ENCODE assay signal across 16 mouse cellular contexts in the genomic region with DNA sequence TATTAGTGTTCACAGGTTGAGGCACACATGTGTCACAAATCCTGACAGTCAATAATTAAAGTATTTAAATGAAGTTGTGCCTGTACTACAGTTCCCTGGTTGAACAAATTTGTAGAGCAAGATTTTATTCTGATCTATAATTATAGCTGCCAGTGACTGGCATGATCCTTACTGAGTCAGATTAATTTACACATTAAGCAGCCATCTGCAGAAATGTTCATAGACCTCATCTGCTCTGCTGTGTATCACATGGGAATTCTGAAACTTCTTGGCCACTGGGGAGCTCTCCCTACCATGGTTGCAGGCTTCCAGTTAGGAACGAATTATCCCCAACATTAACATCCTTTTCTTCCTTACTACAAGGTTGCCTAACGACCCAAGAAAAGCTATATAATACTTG.
"Had no signal": no experiment of that assay in that cellular context is flagged by ENCODE, and none has a peak within 500 bp of the region (broad histone marks: within the 10 kb centered on the region; RNA-seq: fewer than 3 reads in every experiment).

No protein-coding gene starts in this region.

- H3K27ac ChIP-seq: lung, embryonic 15.5 days; macrophage; midbrain, embryonic 10.5 days; midbrain, embryonic 12.5 days; neural tube, embryonic 12.5 days; stomach, embryonic 15.5 days; stomach, postnatal 0 days had no signal

- H3K9ac ChIP-seq: lung, embryonic 15.5 days; midbrain, embryonic 12.5 days; neural tube, embryonic 12.5 days; stomach, embryonic 15.5 days had no signal

- H3K4me3 ChIP-seq: lung, embryonic 15.5 days; midbrain, embryonic 10.5 days; midbrain, embryonic 12.5 days; neural tube, embryonic 12.5 days; stomach, embryonic 15.5 days had no signal

- H3K4me2 ChIP-seq: lung, embryonic 15.5 days; midbrain, embryonic 12.5 days; neural tube, embryonic 12.5 days; stomach, embryonic 15.5 days had no signal

- ATAC-seq: lung, postnatal 0 days had no signal

- H3K27me3 ChIP-seq: lung, embryonic 15.5 days; midbrain, embryonic 12.5 days; neural tube, embryonic 12.5 days; stomach, embryonic 15.5 days had no signal

- H3K36me3 ChIP-seq: lung, embryonic 15.5 days; midbrain, embryonic 10.5 days; midbrain, embryonic 12.5 days; neural tube, embryonic 12.5 days; stomach, embryonic 15.5 days had no signal

- DNase-seq: lung, adult 2 months; lung, postnatal 14 days; lung, postnatal 36 days; midbrain, embryonic 14.5 days; right cerebral cortex, postnatal 14 days; thymus, adult 2 months; thymus, postnatal 25 days; thymus, postnatal 4 days had no signal

- H3K4me1 ChIP-seq: lung, embryonic 15.5 days; midbrain, embryonic 10.5 days; midbrain, embryonic 12.5 days; neural tube, embryonic 12.5 days; stomach, embryonic 15.5 days had no signal

- H3K9me3 ChIP-seq: lung, embryonic 15.5 days; midbrain, embryonic 10.5 days; midbrain, embryonic 12.5 days; neural tube, embryonic 12.5 days; stomach, embryonic 15.5 days had no signal
